Mouse (Mus musculus) C2C12 (cell line): ENCODE results near the gene Sec24c. TPM values are rescaled to one million over a fixed set of nuclear protein-coding genes. Genes with fewer than 3 reads are reported as not detected.

Experiments
- H3K27me3 ChIP-seq: one replicate; pipeline ENCODE4 v1.6.1; 2011; ENCODE audit not compliant: control insufficient read depth, insufficient read depth, insufficient read length
- H3K36me3 ChIP-seq: one replicate; pipeline ENCODE4 v1.6.1; 2011; ENCODE audit not compliant: control insufficient read depth, insufficient read depth
- H3K4me3 ChIP-seq: one replicate; pipeline ENCODE4 v1.5.1; 2011; ENCODE audit warnings: mild to moderate bottlenecking, control low read depth; ENCODE audit not compliant: poor library complexity, insufficient read depth, severe bottlenecking
- H3K79me2 ChIP-seq: one replicate; pipeline ENCODE4 v1.6.1; 2011; ENCODE audit not compliant: control insufficient read depth, insufficient read depth
- H3K79me3 ChIP-seq: one replicate; pipeline ENCODE4 v1.6.1; 2011; ENCODE audit warnings: low read depth, control low read depth
- H3ac ChIP-seq: one replicate; pipeline ENCODE3; 2011; ENCODE audit warnings: low read depth; ENCODE audit not compliant: control insufficient read depth, insufficient read length
- CEBPB ChIP-seq: IDR thresholded peaks from one replicate; pipeline ENCODE4 v1.6.1; 2011; ENCODE audit warnings: low read depth, mild to moderate bottlenecking, control low read depth, moderate library complexity
- CTCF ChIP-seq: IDR thresholded peaks from one replicate; pipeline ENCODE4 v1.5.1; 2011; ENCODE audit not compliant: control insufficient read depth, insufficient read depth, insufficient read length
- FOSL1 ChIP-seq: IDR thresholded peaks from one replicate; pipeline ENCODE4 v1.8.0; 2011; ENCODE audit warnings: mild to moderate bottlenecking, low read length; ENCODE audit not compliant: poor library complexity, insufficient read depth, severe bottlenecking
- MAX ChIP-seq: IDR thresholded peaks from one replicate; pipeline ENCODE4 v1.6.1; 2011; ENCODE audit warnings: mild to moderate bottlenecking, control low read depth
- MYOD1 ChIP-seq: IDR thresholded peaks from one replicate; pipeline ENCODE4 v1.6.1; 2011; ENCODE audit warnings: low read depth; ENCODE audit not compliant: control insufficient read depth, insufficient read length
- MYOG ChIP-seq: IDR thresholded peaks from one replicate; pipeline ENCODE4 v1.6.1; 2011; ENCODE audit not compliant: control insufficient read depth, insufficient read length; ENCODE audit errors: extremely low read depth
- USF1 ChIP-seq: IDR thresholded peaks from one replicate; pipeline ENCODE4 v1.6.1; 2011; ENCODE audit warnings: low read depth, mild to moderate bottlenecking, control low read depth, moderate library complexity
- polyA plus RNA-seq: library from polyadenylated mRNA; unstranded; fragments of >200 nt; fragmentation: generic; extraction: Trizol; gene quantifications from one replicate; pipeline ENCODE4 v1.2.1, GENCODE M21; 2012; ENCODE audit warnings: missing spikeins

Sec24c gene
- polyA plus RNA-seq, 1 experiment = 63.4 TPM

GRCm38 (mm10) chr14:20693589-20694101, 19.5 kb downstream of the Sec24c start:
- peaks cover 20% of the 10 kb centered on the region for H3K79me3 ChIP-seq
- H3K79me2 ChIP-seq = peaks cover 31% of the 10 kb centered on the region
- TF ChIP-seq MAX (no peak), FOSL1 (no peak), MYOD1 (no peak), CEBPB (no peak), MYOG (no peak), CTCF (no peak), USF1 (no peak)
- H3K4me3 ChIP-seq = no peak overlapping the region
- H3K36me3 ChIP-seq = peaks cover 63% of the 10 kb centered on the region
- no peak overlapping the region for H3ac ChIP-seq
- no peaks in the 10 kb centered on the region for H3K27me3 ChIP-seq

- peak overlapping the region; percentile 56 for H3K4me3 ChIP-seq
- H3ac ChIP-seq = peak overlapping the region; percentile 16
- peaks cover 38% of the 10 kb centered on the region for H3K79me2 ChIP-seq
- no peak for TF ChIP-seq MAX
- no peak for TF ChIP-seq USF1
- TF ChIP-seq MYOG = no peak
- no peak for TF ChIP-seq MYOD1
- no peak for TF ChIP-seq FOSL1
- TF ChIP-seq CTCF = no peak
- no peak for TF ChIP-seq CEBPB
- peaks cover 27% of the 10 kb centered on the region for H3K79me3 ChIP-seq
- H3K27me3 ChIP-seq = no peaks in the 10 kb centered on the region
- H3K36me3 ChIP-seq = peaks cover 62% of the 10 kb centered on the region
These were observed 20.2 kb downstream of the Sec24c start for GRCm38 (mm10) chr14:20694185-20694883.

GRCm38 (mm10) chr14:20694884-20695760, 21.0 kb downstream of the Sec24c start, which contains the start of gene Fut11:
TSS of gene Fut11 (plus strand) at chr14:20694968.
- Histone ChIP-seq H3K4me3 (peak within 1 kb of the TSS; percentile 56), H3K79me3 (peaks cover 34% of the 10 kb centered on the region), H3K79me2 (peaks cover 46% of the 10 kb centered on the region), H3K27me3 (no peaks in the 10 kb centered on the region), H3ac (peak within 1 kb of the TSS; percentile 59), H3K36me3 (peaks cover 60% of the 10 kb centered on the region)
- no peak for TF ChIP-seq CTCF
- peak; percentile 16 for TF ChIP-seq MAX

GRCm38 (mm10) chr14:20695761-20696520, 21.8 kb downstream of the Sec24c start:
- H3K79me2 ChIP-seq = peaks cover 54% of the 10 kb centered on the region
- H3K36me3 ChIP-seq = peaks cover 52% of the 10 kb centered on the region
- peak overlapping the region; percentile 56 for H3K4me3 ChIP-seq
- H3ac ChIP-seq = peak overlapping the region; percentile 55
- H3K79me3 ChIP-seq = peaks cover 43% of the 10 kb centered on the region
- H3K27me3 ChIP-seq = no peaks in the 10 kb centered on the region
- TF ChIP-seq MAX = no peak
- TF ChIP-seq CEBPB = no peak
- TF ChIP-seq FOSL1 = no peak
- TF ChIP-seq MYOG = no peak
- no peak for TF ChIP-seq MYOD1
- TF ChIP-seq USF1 = no peak
- TF ChIP-seq CTCF = no peak

GRCm38 (mm10) chr14:20696986-20697385, 22.9 kb downstream of the Sec24c start:
- peaks cover 53% of the 10 kb centered on the region for H3K79me3 ChIP-seq
- peaks cover 64% of the 10 kb centered on the region for H3K79me2 ChIP-seq
- H3K4me3 ChIP-seq = no peak overlapping the region
- H3K36me3 ChIP-seq = peaks cover 42% of the 10 kb centered on the region
- TF ChIP-seq MAX (no peak), MYOG (no peak), CEBPB (no peak), MYOD1 (no peak), USF1 (no peak), CTCF (no peak), FOSL1 (no peak)
- H3ac ChIP-seq = no peak overlapping the region
- no peaks in the 10 kb centered on the region for H3K27me3 ChIP-seq
